Mouse (Mus musculus) heart, adult 18-20 months (tissue): ENCODE measurements at regions not wholly inside any gene's neighbourhood (a gene's known extent, or its start where the extent isn't known, plus 50 kb on each side); places are given as distances from the start of the nearest gene placed in this dataset.
A peak's percentile ranks its signal among the peaks of the same experiment; 100 is the strongest.

ENCODE experiments used
- DNase-seq, 2 experiments: peaks; one replicate each; pipeline ENCODE4 v3.0.0; 2021 to 2022; ENCODE audit warnings: mixed read lengths in 1 of 2

GRCm38 (mm10) chr13:73405720-73406629 is 61.0 kb upstream of the Lpcat1 start:
- DNase-seq: peak; percentile 25 to 56

- no peak for DNase-seq
Measured at GRCm38 (mm10) chr13:73400921-73401320, 66.1 kb upstream of the Lpcat1 start.

GRCm38 (mm10) chr13:73397033-73397432 is 68.7 kb upstream of the Ndufs6 start:
- DNase-seq: no peak

- DNase-seq: no peak
Measured at GRCm38 (mm10) chr13:73395856-73396255, 67.5 kb upstream of the Ndufs6 start.

GRCm38 (mm10) chr13:73389051-73389450 is 60.7 kb upstream of the Ndufs6 start:
- no peak for DNase-seq

- DNase-seq: peak; percentile 18 to 66
Measured at GRCm38 (mm10) chr13:73383585-73383984, 55.2 kb upstream of the Ndufs6 start.
